Mouse (Mus musculus): ENCODE measurements at regions not wholly inside any gene's neighbourhood (a gene's known extent, or its start where the extent isn't known, plus 50 kb on each side); places are given as distances from the start of the nearest gene placed in this dataset.

DNA sequence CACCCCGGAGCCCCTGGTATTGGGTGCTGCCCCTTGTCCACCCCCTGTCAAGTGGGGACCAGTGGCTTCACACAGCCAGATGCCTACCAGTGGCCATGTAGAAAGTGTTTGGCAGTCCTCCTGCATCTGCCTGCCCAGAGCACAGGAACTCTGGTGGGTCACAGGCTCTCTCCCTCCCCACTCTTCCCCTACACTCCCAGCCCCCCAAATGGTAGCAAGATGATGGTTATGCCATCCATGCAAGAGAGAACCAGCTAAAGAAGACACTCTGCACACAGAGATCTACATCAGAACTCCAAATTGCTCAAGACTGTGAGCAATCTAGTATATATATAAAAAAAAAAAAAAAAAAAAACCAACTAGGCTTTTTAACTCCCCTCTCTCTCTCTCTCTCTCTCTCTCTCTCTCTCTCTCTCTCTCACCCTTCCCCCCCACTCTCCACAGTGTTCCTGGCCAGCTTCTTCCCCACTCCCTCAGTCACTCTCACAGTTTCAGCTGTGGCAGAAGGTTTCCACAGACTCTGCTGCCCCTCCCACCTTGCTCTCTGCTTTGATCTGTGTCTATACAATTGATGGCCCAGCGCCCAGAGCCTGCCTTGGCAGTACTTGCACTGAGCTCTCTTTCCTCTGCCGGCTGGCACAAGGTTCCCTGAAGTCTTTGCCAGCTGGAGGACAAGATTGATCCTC is 245.4 kb upstream of the 1700008P02Rik start:
- TF ChIP-seq CTCF (IDR thresholded peaks at IDR 0.05; ENCODE audit: insufficient read depth, low read depth, low read length) (no peak), POLR2A (IDR thresholded peaks at IDR 0.05; ENCODE audit: insufficient read depth, low read depth, low read length) (no peak)
